Mouse (Mus musculus): ENCODE data around the gene Tmem144. TPM values are rescaled to one million over a fixed set of nuclear protein-coding genes. Genes with fewer than 3 reads are reported as not detected.
"Not testable (repeated sequence)": the region's sequence is repeated elsewhere in the genome, so short reads cannot be mapped to it uniquely, and the experiment has no call there.

The Tmem144 gene
- total RNA-seq, 2 experiments from 2014 or later, result 2.7 to 2.8 TPM

GRCm38 (mm10) chr3:79813814-79814490, 38.6 kb downstream of the Tmem144 start:
- peak; percentile 89 for ATAC-seq (replicated peaks; ENCODE audit: poor library complexity, severe bottlenecking)

- no peak for ATAC-seq (replicated peaks; ENCODE audit: poor library complexity, severe bottlenecking)
Measured at GRCm38 (mm10) chr3:79812042-79812441, 40.5 kb downstream of the Tmem144 start.

GRCm38 (mm10) chr3:79811632-79812031, 40.9 kb downstream of the Tmem144 start:
- no peak; the same call in 1 of the 2 replicates for ATAC-seq (replicated peaks; ENCODE audit: poor library complexity, severe bottlenecking)

- ATAC-seq (replicated peaks; ENCODE audit: poor library complexity, severe bottlenecking), result no peak
Measured at GRCm38 (mm10) chr3:79810563-79810962, 42.0 kb downstream of the Tmem144 start.

GRCm38 (mm10) chr3:79809180-79809567, 43.4 kb downstream of the Tmem144 start:
- ATAC-seq (replicated peaks; ENCODE audit: poor library complexity, severe bottlenecking), result peak; percentile 92

- ATAC-seq (replicated peaks; ENCODE audit: poor library complexity, severe bottlenecking), result peak; percentile 2; the same call in 1 of the 2 replicates
Measured at GRCm38 (mm10) chr3:79808530-79809179, 43.9 kb downstream of the Tmem144 start.

- ATAC-seq (replicated peaks; ENCODE audit: poor library complexity, severe bottlenecking), result not testable (repeated sequence)
Measured at GRCm38 (mm10) chr3:79800761-79801160, 51.8 kb downstream of the Tmem144 start.

- ATAC-seq (replicated peaks; ENCODE audit: poor library complexity, severe bottlenecking), result no peak
Measured at GRCm38 (mm10) chr3:79792307-79792706, 60.3 kb downstream of the Tmem144 start.

GRCm38 (mm10) chr3:79790324-79790723, 62.2 kb downstream of the Tmem144 start:
- ATAC-seq (replicated peaks; ENCODE audit: poor library complexity, severe bottlenecking), result no peak

GRCm38 (mm10) chr3:79789554-79789953, 63.0 kb downstream of the Tmem144 start:
- peak; percentile 91 for ATAC-seq (replicated peaks; ENCODE audit: poor library complexity, severe bottlenecking)

- ATAC-seq (replicated peaks; ENCODE audit: poor library complexity, severe bottlenecking), result peak; percentile 93
Measured at GRCm38 (mm10) chr3:79788959-79789358, 63.6 kb downstream of the Tmem144 start.

- ATAC-seq (replicated peaks; ENCODE audit: poor library complexity, severe bottlenecking), result no peak
Measured at GRCm38 (mm10) chr3:79784362-79784736, 68.2 kb downstream of the Tmem144 start.

- no peak for ATAC-seq (replicated peaks; ENCODE audit: poor library complexity, severe bottlenecking)
Measured at GRCm38 (mm10) chr3:79783630-79784361, 68.8 kb downstream of the Tmem144 start.

- no peak for ATAC-seq (replicated peaks; ENCODE audit: poor library complexity, severe bottlenecking)
Measured at GRCm38 (mm10) chr3:79772701-79773100, 79.9 kb downstream of the Tmem144 start.

Other genes with a start within 250 kb of the Tmem144 start
- 21.0 and 30.7 TPM in 2 replicates for gene 4930579G24Rik, start 223.7 kb downstream of the Tmem144 start, total RNA-seq (2014; fragmentation: Nextera tagmentation)
- 24.6 and 27.9 TPM in 2 replicates for gene 4930579G24Rik, start 223.7 kb downstream of the Tmem144 start, total RNA-seq (2017)
- 28.2 and 35.6 TPM in 2 replicates for gene Etfdh, start 223.3 kb downstream of the Tmem144 start, total RNA-seq (2014; fragmentation: Nextera tagmentation)
- gene Etfdh, start 223.3 kb downstream of the Tmem144 start, total RNA-seq (2017), result 60.0 and 68.4 TPM in 2 replicates
- not detected in 2 replicates for gene Rxfp1, start 114.9 kb downstream of the Tmem144 start, total RNA-seq (2014; fragmentation: Nextera tagmentation)
- not detected in 2 replicates for gene Rxfp1, start 114.9 kb downstream of the Tmem144 start, total RNA-seq (2017)
- 0.13 and 0.24 TPM in 2 replicates for gene Fam198b, start 31.8 kb upstream of the Tmem144 start, total RNA-seq (2014; fragmentation: Nextera tagmentation)
- 0.04 and 0.05 TPM in 2 replicates for gene Fam198b, start 31.8 kb upstream of the Tmem144 start, total RNA-seq (2017)